Mouse (Mus musculus): ENCODE measurements around the gene Lemd1.

Gene Lemd1

GRCm38 (mm10) chr1:132162618-132163017, 28.6 kb upstream of the Lemd1 start:
- in situ Hi-C loops (cut with MboI, MseI), result loop anchor here (5.0 kb wide), 1 partner anchor 75 kb away; no protein-coding TSS in a partner anchor

GRCm38 (mm10) chr1:132164780-132165518, 26.3 kb upstream of the Lemd1 start:
- in situ Hi-C loops (cut with MboI, MseI), result loop anchor here (5.0 kb wide), 1 partner anchor 72 kb away; no protein-coding TSS in a partner anchor

DNA sequence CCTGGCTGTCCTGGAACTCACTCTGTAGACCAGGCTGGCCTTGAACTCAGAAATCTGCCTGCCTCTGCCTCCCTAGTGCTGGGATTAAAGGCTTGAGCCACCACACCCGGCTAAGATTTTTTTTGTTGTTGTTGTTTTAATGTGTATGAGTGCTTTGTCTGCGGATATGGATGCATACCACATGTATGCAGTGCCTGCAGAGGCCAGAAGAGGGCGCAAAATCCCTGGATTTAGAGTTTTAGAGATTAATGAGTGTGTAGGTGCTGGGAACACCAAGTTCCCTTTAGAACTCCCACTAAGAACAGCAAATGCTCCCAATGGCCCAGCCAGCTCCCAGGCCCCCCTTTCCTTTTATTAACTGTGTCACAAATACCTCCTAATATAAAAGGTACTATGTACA, 25.4 kb upstream of the Lemd1 start:
- in situ Hi-C loops (cut with MboI, MseI), result no loop called here

- in situ Hi-C loops (cut with MboI, MseI), result no loop called here
Measured at GRCm38 (mm10) chr1:132168115-132168767, 23.0 kb upstream of the Lemd1 start.

DNA sequence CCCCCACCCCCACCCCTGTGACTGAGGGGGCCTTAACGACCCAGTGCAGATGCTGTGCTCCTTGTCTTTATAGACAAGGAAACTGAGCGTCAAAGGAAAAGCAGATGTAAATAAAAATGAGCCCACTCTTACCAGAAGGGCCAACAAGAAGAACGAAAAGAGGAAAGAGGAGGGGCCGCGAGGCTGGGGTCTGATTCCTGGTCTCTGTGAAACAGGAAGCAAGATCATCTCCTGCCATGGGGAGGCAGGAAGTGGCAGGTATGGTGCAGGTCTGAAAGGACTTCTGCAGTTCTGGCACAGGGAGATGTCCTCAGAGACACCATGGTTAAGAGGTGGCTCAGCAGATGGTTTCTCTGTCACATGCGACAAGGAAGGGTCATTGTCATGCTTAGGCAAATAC, 20.5 kb upstream of the Lemd1 start:
- in situ Hi-C loops (cut with MboI, MseI), result no loop called here

DNA sequence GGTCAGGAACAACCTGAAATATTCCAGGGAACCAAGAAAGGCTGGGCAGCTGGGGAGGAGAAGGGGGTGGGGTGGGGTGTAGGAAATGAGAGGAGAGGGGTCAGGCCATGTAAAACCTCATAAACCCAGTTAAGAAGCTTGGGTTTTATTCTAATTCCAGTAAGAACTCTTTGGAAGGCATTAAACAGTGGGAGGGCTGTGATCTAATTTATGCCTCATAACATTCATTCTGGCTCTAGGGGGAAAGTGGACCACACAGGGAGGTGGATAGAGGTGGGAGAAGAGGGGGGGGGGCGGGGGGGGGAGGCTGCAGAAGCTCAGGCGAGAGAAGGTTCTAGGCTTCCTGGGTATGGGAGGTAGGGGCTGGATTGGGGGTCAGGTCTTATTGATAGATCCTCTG, 19.6 kb upstream of the Lemd1 start:
- in situ Hi-C loops (cut with MboI, MseI), result no loop called here

GRCm38 (mm10) chr1:132186303-132186702, 4.9 kb upstream of the Lemd1 start:
- in situ Hi-C loops (cut with MboI, MseI), result no loop called here

DNA sequence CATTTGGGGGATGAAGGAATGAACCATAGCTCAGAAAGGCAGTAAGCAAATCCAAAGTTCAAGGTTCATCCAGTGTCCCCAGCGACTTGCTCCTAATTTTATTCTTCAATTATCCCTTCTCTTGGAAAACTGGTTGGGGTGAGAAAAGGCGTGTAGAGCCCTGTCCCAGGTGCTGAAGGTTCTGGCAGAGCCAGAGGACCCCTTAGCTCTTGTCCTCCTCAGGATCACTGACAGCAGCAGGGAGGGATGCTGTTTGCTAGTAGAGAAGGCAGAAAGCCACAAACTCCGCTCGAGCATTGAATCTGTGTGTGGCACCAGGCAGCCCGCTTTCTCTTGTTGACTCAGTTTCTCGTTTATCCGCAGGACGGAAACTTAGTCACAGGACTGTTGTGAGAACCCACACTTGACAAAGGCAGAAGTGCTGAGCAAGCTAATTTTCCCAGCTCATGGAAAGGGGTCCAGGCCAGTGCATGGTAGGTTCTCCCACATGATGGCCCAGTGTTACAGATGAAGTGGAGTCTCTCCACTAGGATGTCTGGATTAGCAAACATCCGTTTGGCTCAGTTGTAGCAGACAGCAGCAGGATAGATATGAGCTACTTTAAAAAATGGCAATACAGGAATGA, 2.7 kb upstream of the Lemd1 start:
- in situ Hi-C loops (cut with MboI, MseI), result no loop called here

- in situ Hi-C loops (cut with MboI, MseI), result no loop called here
Measured at GRCm38 (mm10) chr1:132189231-132189630, 2.0 kb upstream of the Lemd1 start.

- in situ Hi-C loops (cut with MboI, MseI), result no loop called here
Measured at GRCm38 (mm10) chr1:132190040-132190513, 1.2 kb upstream of the Lemd1 start.

GRCm38 (mm10) chr1:132190621-132191092, 574 bp upstream of the Lemd1 start:
- in situ Hi-C loops (cut with MboI, MseI), result no loop called here

- in situ Hi-C loops (cut with MboI, MseI), result no loop called here
Measured at GRCm38 (mm10) chr1:132191786-132192680, 802 bp downstream of the Lemd1 start.

- in situ Hi-C loops (cut with MboI, MseI), result no loop called here
Measured at GRCm38 (mm10) chr1:132193806-132194205, 2.6 kb downstream of the Lemd1 start.

DNA sequence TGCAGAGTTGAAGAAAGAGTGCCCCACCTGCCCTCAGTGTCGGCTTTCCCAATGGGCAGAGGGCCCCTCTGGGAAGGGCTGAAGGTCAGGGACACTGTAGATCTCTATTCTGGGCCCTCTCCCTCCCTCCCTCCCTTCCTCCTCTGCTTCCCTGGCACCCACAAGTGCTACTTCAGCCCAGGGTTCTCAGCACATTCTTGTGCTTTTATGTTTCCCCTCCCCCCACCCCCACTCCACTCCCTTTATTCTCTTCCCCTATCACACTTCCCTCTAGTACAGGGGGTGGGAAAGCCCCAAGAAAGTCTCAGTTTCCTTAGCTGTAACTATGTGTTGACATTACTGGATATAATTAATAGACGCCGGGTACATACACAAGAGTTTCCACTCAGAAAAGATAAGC, 3.4 kb downstream of the Lemd1 start:
- in situ Hi-C loops (cut with MboI, MseI), result no loop called here

- in situ Hi-C loops (cut with MboI, MseI), result no loop called here
Measured at GRCm38 (mm10) chr1:132195100-132195499, 3.9 kb downstream of the Lemd1 start.

DNA sequence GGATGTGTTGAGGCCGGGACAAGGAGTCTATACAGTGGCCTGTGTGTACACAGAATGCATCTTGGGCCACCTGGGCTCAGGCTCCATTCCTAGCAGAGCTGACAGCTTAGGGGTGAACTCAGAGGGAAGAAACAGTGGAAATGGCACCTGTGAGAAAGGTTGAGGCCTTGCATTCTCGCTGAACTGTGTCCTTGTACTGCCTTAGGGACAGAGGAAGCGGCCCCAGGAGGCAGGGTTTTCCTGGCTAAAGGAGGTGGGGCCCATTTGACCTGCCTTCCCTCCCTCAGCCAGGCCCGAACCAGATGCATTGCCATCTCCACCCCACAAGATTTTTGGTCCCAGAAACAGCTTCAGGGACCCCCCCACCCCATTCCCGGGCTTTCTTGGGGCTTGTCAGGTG, 4.5 kb downstream of the Lemd1 start:
- in situ Hi-C loops (cut with MboI, MseI), result no loop called here

- in situ Hi-C loops (cut with MboI, MseI), result no loop called here
Measured at GRCm38 (mm10) chr1:132196337-132196736, 5.1 kb downstream of the Lemd1 start.

GRCm38 (mm10) chr1:132197666-132198065, 6.4 kb downstream of the Lemd1 start:
- in situ Hi-C loops (cut with MboI, MseI), result no loop called here

DNA sequence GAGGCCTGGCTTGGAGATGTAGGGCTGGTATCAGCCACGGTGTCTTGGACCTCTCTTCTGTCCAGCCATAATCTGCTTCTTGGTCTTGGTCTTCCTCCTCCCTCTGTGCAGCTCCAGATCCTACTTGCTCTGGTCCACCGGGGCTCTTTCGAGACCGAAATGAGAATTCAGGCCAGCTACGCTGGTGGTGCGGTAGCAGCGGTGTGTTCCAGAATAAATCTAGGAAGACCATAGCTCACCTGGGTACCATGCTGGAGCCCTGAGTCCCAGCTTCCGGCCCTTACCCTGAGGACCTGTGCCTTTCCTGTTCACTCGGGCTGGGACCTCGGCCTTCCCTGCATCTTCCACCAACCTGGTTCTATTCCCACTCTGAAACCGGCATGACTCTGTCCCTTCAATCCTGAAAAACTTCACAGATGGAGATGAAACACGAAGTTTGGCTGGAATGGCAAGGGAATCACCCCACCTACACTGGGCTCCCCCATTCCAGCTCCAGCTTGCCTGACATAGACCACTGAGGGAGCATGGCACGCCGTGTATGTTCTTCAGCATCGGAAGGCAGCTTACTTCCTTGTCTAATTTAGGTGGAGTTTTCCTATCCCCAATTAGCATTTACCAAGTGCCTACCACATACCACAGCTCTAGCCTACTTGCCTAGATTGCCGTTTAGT, 7.3 kb downstream of the Lemd1 start:
- in situ Hi-C loops (cut with MboI, MseI), result no loop called here

DNA sequence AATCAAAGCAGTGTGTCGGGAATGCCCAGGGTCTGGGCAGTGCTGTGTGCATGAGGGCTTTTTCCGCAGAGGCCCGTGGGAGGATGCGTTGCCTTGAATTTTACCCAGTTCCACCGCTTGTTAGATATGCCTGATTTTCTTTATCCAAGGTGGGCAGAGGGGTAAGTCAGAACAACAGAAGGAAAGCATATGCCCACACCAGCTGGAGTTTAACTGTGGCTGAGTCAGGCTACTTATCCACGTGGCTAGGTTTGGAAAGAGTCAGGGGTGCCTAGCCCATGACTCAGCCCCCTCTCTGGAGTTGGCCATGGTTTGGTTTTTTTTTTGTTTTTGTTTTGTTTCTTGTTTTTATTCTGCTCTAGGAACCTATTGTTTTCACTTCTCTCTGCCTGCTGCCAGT, 8.0 kb downstream of the Lemd1 start:
- in situ Hi-C loops (cut with MboI, MseI), result no loop called here

- in situ Hi-C loops (cut with MboI, MseI), result no loop called here
Measured at GRCm38 (mm10) chr1:132199934-132200333, 8.7 kb downstream of the Lemd1 start.

Measured in T-helper 1 cell (primary cell).